Mouse (Mus musculus) layer of hippocampus, postnatal 14 days (tissue): ENCODE results near the gene Vezt. TPM values are rescaled to one million over a fixed set of nuclear protein-coding genes. Genes with fewer than 3 reads are reported as not detected.

ENCODE experiments used
- DNase-seq, 2 experiments: peaks; one replicate each; pipeline ENCODE4 v3.0.0; 2021 to 2022; ENCODE audit warnings: low spot score in 2 of 2, mixed read lengths in 1 of 2
- total RNA-seq, 2 experiments: library from RNA; stranded (reverse); gene quantifications; 2 replicates each; pipeline ENCODE4 v1.2.3; 2021

Vezt gene
- total RNA-seq, 2 experiments from 2014 or later = 77.1 to 77.9 TPM

- DNase-seq = no peak
Observed at GRCm38 (mm10) chr10:93967486-93967885, 68.1 kb downstream of the Vezt start.

GRCm38 (mm10) chr10:93954023-93954422 lies 81.6 kb downstream of the Vezt start:
- DNase-seq = no peak

DNA sequence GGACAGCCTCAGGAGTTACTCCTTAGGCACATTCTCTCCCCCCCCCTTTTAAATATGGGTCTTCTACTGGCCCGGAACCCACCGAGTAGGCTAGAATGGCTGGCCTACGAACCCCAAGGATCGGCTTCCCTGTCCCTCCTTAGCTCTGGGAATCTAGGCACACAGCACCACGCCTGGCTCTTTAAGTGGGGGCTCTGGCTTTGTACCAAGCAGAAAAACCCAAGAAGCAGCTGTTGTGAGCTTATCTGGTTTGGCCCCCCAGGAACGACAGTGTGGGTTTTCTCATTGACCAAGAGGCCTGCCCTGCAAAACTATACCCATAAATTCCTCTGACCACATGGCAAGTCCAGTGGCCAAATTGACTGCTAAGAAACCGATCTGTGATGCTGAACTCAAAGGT lies 82.1 kb downstream of the Vezt start:
- DNase-seq = no peak

- no peak for DNase-seq
Observed at GRCm38 (mm10) chr10:93950991-93951390, 84.6 kb downstream of the Vezt start.

DNA sequence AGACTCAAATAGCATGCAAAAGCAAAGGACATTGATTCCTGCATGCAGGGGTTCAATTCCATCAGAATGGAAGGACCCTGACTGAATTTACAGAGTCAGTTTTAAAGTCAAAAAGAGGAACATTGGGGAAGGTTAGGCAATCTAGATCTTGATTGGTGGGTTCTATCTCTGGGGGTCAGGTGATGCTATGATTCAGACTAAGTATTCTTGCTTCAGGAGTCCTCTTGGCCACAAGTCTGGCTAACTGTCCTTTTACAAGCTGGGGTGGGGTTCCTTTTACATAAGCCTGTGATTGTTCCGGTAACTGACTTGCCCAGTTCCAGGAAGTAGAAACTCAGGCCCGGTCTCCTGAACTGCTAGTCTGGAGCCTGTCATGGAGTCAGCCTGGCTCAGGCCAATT lies 85.7 kb downstream of the Vezt start:
- no peak for DNase-seq

DNA sequence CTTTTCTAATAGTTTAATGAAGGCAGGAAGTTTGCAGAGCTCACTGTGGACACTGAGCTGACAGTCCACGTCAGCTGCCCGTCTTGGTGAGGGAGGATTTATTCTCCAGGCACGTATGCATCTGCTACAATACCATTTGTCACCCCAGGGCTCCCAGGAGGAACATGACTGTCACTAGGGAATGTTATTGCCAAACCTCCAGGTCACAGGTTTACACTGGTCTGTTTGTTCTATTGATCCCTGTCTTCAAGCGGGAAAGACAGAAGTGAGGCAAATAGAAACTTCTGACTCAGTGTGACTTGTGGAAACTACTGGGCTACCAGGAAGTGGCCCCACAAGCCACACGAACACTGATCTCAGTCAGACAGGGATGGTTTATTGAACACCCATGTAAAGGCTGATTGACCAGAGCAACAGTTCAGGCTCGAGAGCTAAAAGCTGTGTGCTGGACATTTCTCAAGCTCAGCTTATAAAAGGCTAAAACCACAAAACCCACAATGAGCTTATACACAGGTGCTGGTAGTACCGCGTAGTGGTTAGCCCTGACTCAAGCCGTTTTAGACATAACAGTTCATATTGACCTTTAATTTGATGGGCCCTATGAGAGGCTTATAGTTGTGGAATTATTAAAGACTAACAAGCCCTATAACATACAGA lies 89.6 kb downstream of the Vezt start:
- DNase-seq = no peak

DNA sequence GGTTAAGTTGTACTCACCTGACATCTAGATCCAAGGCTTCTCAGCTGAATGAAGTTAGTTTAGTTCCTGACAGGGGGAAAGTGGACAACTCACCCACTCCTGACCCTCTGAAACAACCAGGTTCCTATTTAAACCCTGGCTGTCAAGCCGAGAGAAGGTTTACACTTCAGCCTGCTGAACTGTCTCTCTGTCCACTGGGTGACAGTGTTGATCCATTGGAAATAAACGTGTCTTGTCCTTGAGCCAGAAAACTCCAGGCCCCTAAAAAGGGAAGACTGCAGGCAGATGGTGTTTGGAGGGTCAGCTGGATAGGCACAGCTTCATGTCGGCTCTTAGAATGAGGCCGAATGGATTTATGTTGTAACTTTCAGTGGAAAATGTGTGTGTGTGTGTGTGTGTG lies 90.3 kb downstream of the Vezt start:
- DNase-seq = peak; percentile 34 to 62

GRCm38 (mm10) chr10:93944241-93944640 lies 91.4 kb downstream of the Vezt start:
- no peak for DNase-seq

- no peak for DNase-seq
Observed at GRCm38 (mm10) chr10:93940279-93940678, 95.3 kb downstream of the Vezt start.

GRCm38 (mm10) chr10:93939676-93940075 lies 95.9 kb downstream of the Vezt start:
- DNase-seq = no peak

DNA sequence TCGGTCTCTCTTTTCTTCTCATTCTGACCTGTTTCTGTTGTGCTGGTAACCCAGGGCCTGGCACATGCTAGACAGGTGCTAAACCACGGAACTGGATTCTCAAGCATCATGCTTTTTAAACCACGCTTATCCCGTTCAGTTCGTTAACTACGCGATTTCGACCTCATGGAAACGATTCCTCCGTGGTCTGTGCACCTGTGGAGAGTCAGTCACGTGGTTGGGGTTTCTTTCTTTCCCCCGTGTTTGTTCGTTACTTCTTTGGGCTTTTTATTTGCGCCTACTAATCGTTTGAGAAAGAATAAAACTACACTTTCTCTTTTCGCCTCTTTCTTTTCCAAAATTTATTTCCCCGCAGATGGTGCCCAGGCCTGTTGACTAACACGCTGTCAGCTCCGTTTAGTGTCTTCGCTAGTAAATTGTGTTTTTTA lies 96.8 kb downstream of the Vezt start:
- DNase-seq = no peak

DNA sequence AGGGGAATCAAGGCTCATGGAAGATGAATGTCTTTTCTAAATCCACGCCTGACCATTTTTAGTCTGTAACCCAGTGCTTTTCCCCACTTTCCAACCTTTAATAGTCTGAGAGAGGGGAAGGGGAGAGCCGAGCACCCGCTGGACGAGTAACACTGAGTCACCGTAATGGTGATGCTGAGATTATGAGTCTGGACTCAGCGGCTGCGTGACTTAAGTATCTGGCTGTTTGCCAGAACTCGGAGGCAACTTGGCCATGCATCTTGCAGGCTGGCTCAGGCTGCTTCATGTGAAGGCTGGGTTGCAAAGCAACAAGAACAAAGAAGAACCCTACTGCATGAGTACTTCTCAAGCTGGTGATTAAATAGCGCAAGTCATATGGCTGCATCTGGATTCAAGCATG lies 101.6 kb downstream of the Vezt start:
- peak in 1 of 2 experiments; percentile 5 for DNase-seq

GRCm38 (mm10) chr10:93932861-93933260 lies 102.8 kb downstream of the Vezt start:
- no peak for DNase-seq

DNA sequence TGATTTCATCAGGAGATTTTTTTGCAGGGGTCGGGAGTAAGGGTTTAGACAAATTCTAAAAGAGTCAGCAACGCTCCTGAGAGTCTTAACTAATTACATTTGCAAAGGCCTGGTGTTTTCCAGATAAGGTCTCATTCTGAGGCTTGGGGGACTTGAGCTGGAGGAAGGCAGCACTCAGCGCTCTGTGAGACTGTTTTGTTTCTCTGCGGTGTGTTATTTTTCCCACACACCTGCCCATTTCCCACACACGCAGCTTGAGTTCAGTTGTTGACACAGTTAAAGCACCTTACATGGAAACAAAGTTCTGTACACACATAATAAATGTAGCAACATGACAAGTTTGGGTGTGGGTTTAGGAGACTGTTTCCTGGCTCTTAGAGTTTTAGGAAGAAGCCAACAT lies 103.6 kb downstream of the Vezt start:
- no peak for DNase-seq

DNA sequence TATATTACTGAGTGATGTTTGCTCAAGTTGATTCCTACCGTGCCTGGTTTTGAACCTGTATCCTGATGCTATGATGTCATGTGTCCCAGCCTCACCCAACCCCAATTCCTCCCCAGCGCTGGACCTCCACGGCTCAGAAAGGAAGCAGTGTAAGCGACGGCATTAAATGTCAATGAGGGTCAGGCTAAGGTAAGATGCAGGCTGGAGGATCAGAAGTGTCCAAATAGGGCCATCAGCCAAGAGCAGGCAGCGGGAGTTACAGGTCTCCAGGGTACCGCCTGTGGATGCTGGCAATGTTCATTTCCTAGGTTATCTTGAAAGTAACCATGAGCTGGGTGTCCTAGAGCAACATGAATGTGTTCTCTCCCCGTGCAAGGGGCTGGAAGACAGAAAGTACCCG lies 104.2 kb downstream of the Vezt start:
- DNase-seq = no peak

GRCm38 (mm10) chr10:93930236-93930824 lies 105.3 kb downstream of the Vezt start:
- no peak for DNase-seq

DNA sequence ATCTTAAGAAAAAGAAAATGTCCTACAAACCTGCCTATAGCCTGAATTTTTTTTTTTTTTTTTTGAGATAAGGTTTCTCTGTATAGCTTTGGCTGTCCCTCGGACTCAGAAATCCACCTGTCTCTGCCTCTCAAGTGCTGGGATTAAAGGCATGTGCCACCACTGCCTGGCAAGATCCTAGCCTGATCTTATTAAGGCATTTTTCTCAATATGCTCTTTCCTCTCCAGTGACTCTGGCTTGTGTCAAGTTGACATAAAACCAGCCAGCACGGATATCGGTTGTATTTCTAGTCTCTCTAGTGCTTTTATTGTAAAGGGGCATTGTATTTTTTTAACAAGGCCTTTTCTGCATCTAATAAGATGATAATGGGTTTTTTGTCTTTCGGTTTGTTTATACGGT lies 111.0 kb downstream of the Vezt start:
- DNase-seq = no peak

- no peak for DNase-seq
Observed at GRCm38 (mm10) chr10:93921160-93921559, 114.5 kb downstream of the Vezt start.

DNA sequence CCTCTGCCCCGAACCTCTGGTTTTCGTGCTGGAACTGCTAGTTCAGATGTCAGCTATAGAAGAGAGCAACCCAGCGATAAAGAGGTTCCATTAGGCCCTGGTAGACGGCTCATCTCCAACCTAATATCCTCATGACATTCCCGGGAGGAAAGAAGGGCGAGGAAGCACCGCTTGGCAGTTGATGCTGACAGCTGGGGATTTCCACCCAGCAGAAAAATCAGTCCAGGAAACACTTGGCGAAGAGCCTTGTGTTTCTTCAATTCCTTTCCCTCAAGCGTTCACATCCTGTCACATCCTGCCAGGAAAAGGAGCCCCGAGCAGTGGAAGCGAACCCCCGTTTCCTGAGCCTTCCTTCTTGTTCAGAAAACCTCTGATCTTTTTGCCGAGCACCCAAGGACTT lies 116.4 kb downstream of the Vezt start:
- DNase-seq = peak; percentile 27 to 43

DNA sequence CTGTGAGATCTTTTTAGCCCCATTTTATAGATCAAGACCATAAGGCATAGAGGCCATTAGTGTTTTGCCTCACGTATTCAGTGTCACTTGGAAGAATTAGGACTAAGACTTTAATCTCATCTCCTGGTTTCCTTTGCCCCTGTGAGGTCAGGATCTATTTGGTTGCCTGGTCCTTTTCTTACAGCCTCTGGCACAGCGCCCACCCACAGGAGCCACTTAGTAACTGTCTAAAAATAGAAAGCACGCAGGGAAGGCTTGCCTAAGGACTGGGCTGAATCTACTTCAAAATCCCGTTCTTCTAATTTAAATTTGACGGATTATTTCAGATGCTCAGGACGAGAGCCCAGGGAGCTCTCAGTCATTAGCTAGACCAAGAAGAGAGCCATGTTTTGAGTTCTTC lies 116.9 kb downstream of the Vezt start:
- no peak for DNase-seq

GRCm38 (mm10) chr10:93918087-93918486 lies 117.5 kb downstream of the Vezt start:
- DNase-seq = no peak

DNA sequence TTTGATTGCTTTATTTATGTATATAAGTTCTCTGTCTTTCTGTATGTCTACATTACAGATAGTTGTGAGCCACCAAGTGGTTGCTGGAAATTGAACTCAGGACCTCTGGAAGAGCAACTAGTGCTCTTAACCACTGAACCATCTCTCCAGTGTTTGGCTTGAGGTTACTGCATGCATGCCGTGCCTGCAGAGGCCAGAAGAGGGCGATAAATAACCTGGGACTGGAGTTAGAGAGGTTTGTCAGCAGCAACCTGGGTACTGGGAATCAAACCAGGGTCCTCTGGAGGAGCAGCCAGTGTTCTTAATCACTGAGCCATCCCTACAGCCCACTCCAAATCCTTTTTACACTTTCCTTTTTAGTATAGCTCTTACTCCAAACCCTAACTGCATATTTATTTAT lies 118.8 kb downstream of the Vezt start:
- no peak for DNase-seq
